Mouse (Mus musculus): Measurements from ENCODE around the gene Crtam.

- no peak for TF ChIP-seq CTCF (IDR thresholded peaks at IDR 0.05; ENCODE audit: borderline replicate concordance, insufficient read depth, low read length)
- TF ChIP-seq POLR2A (IDR thresholded peaks at IDR 0.05; ENCODE audit: low read depth, low read length), result no peak
Observed at GRCm38 (mm10) chr9:41004415-41004814, at the start of gene Crtam.

All from embryonic fibroblast, embryonic 13.5 days (primary cell).